Mouse (Mus musculus) retina, embryonic 14.5 days (tissue): ENCODE data around the gene 4921511C20Rik.

Source experiments
- DNase-seq: peaks from one replicate; pipeline ENCODE4 v3.0.0-alpha.2; 2015; ENCODE audit warnings: low spot score

4921511C20Rik gene

GRCm38 (mm10) chrX:127393993-127394392, at the start of gene 4921511C20Rik:
Gene 4921511C20Rik (plus strand): TSS chrX:127394293.
- DNase-seq, result no peak
